Mouse (Mus musculus): ENCODE data around the gene Zfp212. TPM values are rescaled to one million over a fixed set of nuclear protein-coding genes. Genes with fewer than 3 reads are reported as not detected.

The Zfp212 gene
- 12.2 TPM in 2 replicates for polyA plus RNA-seq (2015; fragmentation: Nextera tagmentation; extraction: Ambion mirVana)

GRCm38 (mm10) chr6:47920447-47921340 lies at the start of gene Zfp212:
Gene Zfp212 (plus strand): TSS chr6:47920476.
- Histone ChIP-seq H3K27ac (ENCODE audit: low read length) (peak within 1 kb of the TSS; percentile 98), H3K4me2 (ENCODE audit: low read depth, low read length) (peak within 1 kb of the TSS; percentile 62), H3K36me3 (ENCODE audit: control insufficient read depth, insufficient read depth, low read length) (no peaks in the 10 kb centered on the region), H3K9ac (ENCODE audit: low read depth, low read length) (peak within 1 kb of the TSS; percentile 92), H3K4me1 (ENCODE audit: control insufficient read depth, insufficient read depth, low read length) (peaks cover 14% of the 10 kb centered on the region), H3K27me3 (replicated peaks; ENCODE audit: control insufficient read depth, insufficient read depth, low read length) (no peaks in the 10 kb centered on the region), H3K4me3 (ENCODE audit: low read length) (peak within 1 kb of the TSS; percentile 56), H3K9me3 (ENCODE audit: control insufficient read depth, low read length) (no peaks in the 10 kb centered on the region)
- WGBS, result under 1% methylated on average over 67 of the region's 67 CpGs
- peak; percentile 90 for ATAC-seq

GRCm38 (mm10) chr6:47872266-47872665 lies 48.0 kb upstream of the Zfp212 start:
- no peaks in the 10 kb centered on the region for H3K9me3 ChIP-seq (ENCODE audit: control insufficient read depth, low read length)
- H3K27me3 ChIP-seq (replicated peaks; ENCODE audit: control insufficient read depth, insufficient read depth, low read length), result no peaks in the 10 kb centered on the region
- no peak overlapping the region for H3K27ac ChIP-seq (ENCODE audit: low read length)
- no peak overlapping the region for H3K4me3 ChIP-seq (ENCODE audit: low read length)
- no peaks in the 10 kb centered on the region for H3K36me3 ChIP-seq (ENCODE audit: control insufficient read depth, insufficient read depth, low read length)
- no peak for ATAC-seq
- H3K4me1 ChIP-seq (ENCODE audit: control insufficient read depth, insufficient read depth, low read length), result no peaks in the 10 kb centered on the region
- no peak overlapping the region for H3K9ac ChIP-seq (ENCODE audit: low read depth, low read length)
- H3K4me2 ChIP-seq (ENCODE audit: low read depth, low read length), result no peak overlapping the region
- 92% methylated on average over 5 of the region's 5 CpGs for WGBS

GRCm38 (mm10) chr6:47877058-47877457 lies 43.2 kb upstream of the Zfp212 start, which contains the start of gene Zfp282:
Gene Zfp282 (plus strand): TSS chr6:47877204.
- peak within 1 kb of the TSS; percentile 88 for H3K4me2 ChIP-seq (ENCODE audit: low read depth, low read length)
- peak within 1 kb of the TSS; percentile 96 for H3K4me3 ChIP-seq (ENCODE audit: low read length)
- H3K27ac ChIP-seq (ENCODE audit: low read length), result peak within 1 kb of the TSS; percentile 99
- peak within 1 kb of the TSS; percentile 94 for H3K9ac ChIP-seq (ENCODE audit: low read depth, low read length)
- peaks cover 12% of the 10 kb centered on the region for H3K4me1 ChIP-seq (ENCODE audit: control insufficient read depth, insufficient read depth, low read length)
- H3K9me3 ChIP-seq (ENCODE audit: control insufficient read depth, low read length), result no peaks in the 10 kb centered on the region
- WGBS, result 5% methylated on average over 9 of the region's 9 CpGs
- H3K27me3 ChIP-seq (replicated peaks; ENCODE audit: control insufficient read depth, insufficient read depth, low read length), result no peaks in the 10 kb centered on the region
- ATAC-seq, result no peak
- peaks cover 9% of the 10 kb centered on the region; the same call in 1 of the 2 replicates for H3K36me3 ChIP-seq (ENCODE audit: control insufficient read depth, insufficient read depth, low read length)

GRCm38 (mm10) chr6:47877461-47878132 lies 42.7 kb upstream of the Zfp212 start:
- WGBS, result under 1% methylated on average over 46 of the region's 71 CpGs
- Histone ChIP-seq H3K27me3 (replicated peaks; ENCODE audit: control insufficient read depth, insufficient read depth, low read length) (no peaks in the 10 kb centered on the region), H3K36me3 (ENCODE audit: control insufficient read depth, insufficient read depth, low read length) (peaks cover 9% of the 10 kb centered on the region; the same call in 1 of the 2 replicates), H3K27ac (ENCODE audit: low read length) (peak overlapping the region; percentile 99), H3K9ac (ENCODE audit: low read depth, low read length) (peak overlapping the region; percentile 94), H3K9me3 (ENCODE audit: control insufficient read depth, low read length) (no peaks in the 10 kb centered on the region), H3K4me2 (ENCODE audit: low read depth, low read length) (peak overlapping the region; percentile 88), H3K4me3 (ENCODE audit: low read length) (peak overlapping the region; percentile 96), H3K4me1 (ENCODE audit: control insufficient read depth, insufficient read depth, low read length) (peaks cover 12% of the 10 kb centered on the region)
- ATAC-seq, result peak; percentile 98

- no peaks in the 10 kb centered on the region for H3K9me3 ChIP-seq (ENCODE audit: control insufficient read depth, low read length)
- peak overlapping the region; percentile 88 for H3K4me2 ChIP-seq (ENCODE audit: low read depth, low read length)
- H3K9ac ChIP-seq (ENCODE audit: low read depth, low read length), result peak overlapping the region; percentile 94
- H3K27me3 ChIP-seq (replicated peaks; ENCODE audit: control insufficient read depth, insufficient read depth, low read length), result no peaks in the 10 kb centered on the region
- peaks cover 9% of the 10 kb centered on the region; the same call in 1 of the 2 replicates for H3K36me3 ChIP-seq (ENCODE audit: control insufficient read depth, insufficient read depth, low read length)
- peak overlapping the region; percentile 96 for H3K4me3 ChIP-seq (ENCODE audit: low read length)
- H3K4me1 ChIP-seq (ENCODE audit: control insufficient read depth, insufficient read depth, low read length), result peaks cover 12% of the 10 kb centered on the region
- H3K27ac ChIP-seq (ENCODE audit: low read length), result peak overlapping the region; percentile 99
- ATAC-seq, result peak; percentile 17
- under 1% methylated on average over 11 of the region's 11 CpGs for WGBS
Measured at GRCm38 (mm10) chr6:47878133-47878514, 42.2 kb upstream of the Zfp212 start.

GRCm38 (mm10) chr6:47878593-47878992 lies 41.7 kb upstream of the Zfp212 start:
- no peak overlapping the region for H3K27ac ChIP-seq (ENCODE audit: low read length)
- H3K4me1 ChIP-seq (ENCODE audit: control insufficient read depth, insufficient read depth, low read length), result peaks cover 12% of the 10 kb centered on the region
- peak overlapping the region; percentile 94 for H3K9ac ChIP-seq (ENCODE audit: low read depth, low read length)
- H3K4me2 ChIP-seq (ENCODE audit: low read depth, low read length), result peak overlapping the region; percentile 88
- peaks cover 9% of the 10 kb centered on the region; the same call in 1 of the 2 replicates for H3K36me3 ChIP-seq (ENCODE audit: control insufficient read depth, insufficient read depth, low read length)
- H3K9me3 ChIP-seq (ENCODE audit: control insufficient read depth, low read length), result no peaks in the 10 kb centered on the region
- WGBS, result 37% methylated on average over 3 of the region's 3 CpGs
- H3K27me3 ChIP-seq (replicated peaks; ENCODE audit: control insufficient read depth, insufficient read depth, low read length), result no peaks in the 10 kb centered on the region
- ATAC-seq, result no peak
- H3K4me3 ChIP-seq (ENCODE audit: low read length), result peak overlapping the region; percentile 96

GRCm38 (mm10) chr6:47879049-47879716 lies 41.1 kb upstream of the Zfp212 start:
- H3K27ac ChIP-seq (ENCODE audit: low read length), result no peak overlapping the region
- peak overlapping the region; percentile 96 for H3K4me3 ChIP-seq (ENCODE audit: low read length)
- WGBS, result 50% methylated on average over 4 of the region's 4 CpGs

GRCm38 (mm10) chr6:47880166-47880565 lies 40.1 kb upstream of the Zfp212 start:
- Histone ChIP-seq H3K9me3 (ENCODE audit: control insufficient read depth, low read length) (no peaks in the 10 kb centered on the region), H3K4me2 (ENCODE audit: low read depth, low read length) (no peak overlapping the region), H3K9ac (ENCODE audit: low read depth, low read length) (no peak overlapping the region), H3K27me3 (replicated peaks; ENCODE audit: control insufficient read depth, insufficient read depth, low read length) (no peaks in the 10 kb centered on the region), H3K36me3 (ENCODE audit: control insufficient read depth, insufficient read depth, low read length) (peaks cover 9% of the 10 kb centered on the region; the same call in 1 of the 2 replicates), H3K4me1 (ENCODE audit: control insufficient read depth, insufficient read depth, low read length) (peaks cover 12% of the 10 kb centered on the region), H3K27ac (ENCODE audit: low read length) (no peak overlapping the region), H3K4me3 (ENCODE audit: low read length) (no peak overlapping the region)
- ATAC-seq, result no peak
- WGBS, result 94% methylated on average over 10 of the region's 10 CpGs

More at GRCm38 (mm10) chr6:47879049-47879716, 41.1 kb upstream of the Zfp212 start:
- Histone ChIP-seq H3K27me3 (replicated peaks; ENCODE audit: control insufficient read depth, insufficient read depth, low read length) (no peaks in the 10 kb centered on the region), H3K4me2 (ENCODE audit: low read depth, low read length) (peak overlapping the region; percentile 88), H3K36me3 (ENCODE audit: control insufficient read depth, insufficient read depth, low read length) (peaks cover 9% of the 10 kb centered on the region; the same call in 1 of the 2 replicates), H3K4me1 (ENCODE audit: control insufficient read depth, insufficient read depth, low read length) (peaks cover 12% of the 10 kb centered on the region), H3K9me3 (ENCODE audit: control insufficient read depth, low read length) (no peaks in the 10 kb centered on the region), H3K9ac (ENCODE audit: low read depth, low read length) (peak overlapping the region; percentile 94)
- ATAC-seq, result no peak
